Mouse (Mus musculus) adrenal gland, postnatal 36 days (tissue): ENCODE data around the gene Plekha5. TPM values are rescaled to one million over a fixed set of nuclear protein-coding genes. Genes with fewer than 3 reads are reported as not detected.
A peak's percentile ranks its signal among the peaks of the same experiment; 100 is the strongest.

Source experiments
- DNase-seq, 2 experiments: peaks; one replicate each; pipeline ENCODE4 v3.0.0; 2021; ENCODE audit warnings: mixed read lengths in 1 of 2
- total RNA-seq, 2 experiments: library from RNA; stranded (reverse); gene quantifications; 2 replicates each; pipeline ENCODE4 v1.2.3; 2021

Gene Plekha5
- total RNA-seq, 2 experiments from 2014 or later: 24.0 to 43.9 TPM

- no peak for DNase-seq
Measured at GRCm38 (mm10) chr6:140611282-140611681, 187.4 kb downstream of the Plekha5 start.

GRCm38 (mm10) chr6:140611893-140612473 lies 188.1 kb downstream of the Plekha5 start:
- DNase-seq: no peak

- no peak for DNase-seq
Measured at GRCm38 (mm10) chr6:140613822-140614221, 190.0 kb downstream of the Plekha5 start.

- no peak for DNase-seq
Measured at GRCm38 (mm10) chr6:140614711-140615110, 190.9 kb downstream of the Plekha5 start.

GRCm38 (mm10) chr6:140620531-140621349 lies 196.9 kb downstream of the Plekha5 start:
- DNase-seq: no peak

GRCm38 (mm10) chr6:140621622-140622021 lies 197.8 kb downstream of the Plekha5 start:
- no peak for DNase-seq

- peak in 1 of 2 experiments; percentile 5 for DNase-seq
Measured at GRCm38 (mm10) chr6:140622391-140623225, 198.8 kb downstream of the Plekha5 start, which contains the start of gene Aebp2. Aebp2 (plus strand) TSS chr6:140622663.

- DNase-seq: peak; percentile 95 to 97
Measured at GRCm38 (mm10) chr6:140623226-140624095, 199.6 kb downstream of the Plekha5 start.

GRCm38 (mm10) chr6:140624096-140625051 lies 200.5 kb downstream of the Plekha5 start:
- DNase-seq: peak; percentile 46 to 62

GRCm38 (mm10) chr6:140629176-140629859 lies 205.5 kb downstream of the Plekha5 start:
- DNase-seq: no peak

GRCm38 (mm10) chr6:140630306-140630705 lies 206.5 kb downstream of the Plekha5 start:
- DNase-seq: no peak

GRCm38 (mm10) chr6:140633616-140634015 lies 209.8 kb downstream of the Plekha5 start:
- DNase-seq: no peak

- no peak for DNase-seq
Measured at GRCm38 (mm10) chr6:140636290-140636689, 212.4 kb downstream of the Plekha5 start.

GRCm38 (mm10) chr6:140642010-140642409 lies 218.2 kb downstream of the Plekha5 start:
- no peak for DNase-seq

- no peak for DNase-seq
Measured at GRCm38 (mm10) chr6:140642655-140643054, 218.8 kb downstream of the Plekha5 start.

- DNase-seq: no peak
Measured at GRCm38 (mm10) chr6:140645931-140646330, 222.1 kb downstream of the Plekha5 start.
